Mouse (Mus musculus) urinary bladder, postnatal 10 days (tissue): ENCODE measurements around the gene Arvcf.
A peak's percentile ranks its signal among the peaks of the same experiment; 100 is the strongest.

Experiments used
- DNase-seq: peaks from one replicate; pipeline ENCODE4 v3.0.0; 2022; ENCODE audit warnings: low spot score

Arvcf gene

GRCm38 (mm10) chr16:18388583-18389435 is 40.8 kb downstream of the Arvcf start:
- DNase-seq = no peak

GRCm38 (mm10) chr16:18390399-18390798 is 42.4 kb downstream of the Arvcf start:
- DNase-seq = no peak

- no peak for DNase-seq
Measured at GRCm38 (mm10) chr16:18391127-18391526, 43.1 kb downstream of the Arvcf start.

- no peak for DNase-seq
Measured at GRCm38 (mm10) chr16:18391728-18392127, 43.7 kb downstream of the Arvcf start.

GRCm38 (mm10) chr16:18392469-18393426 is 44.8 kb downstream of the Arvcf start:
- peak; percentile 47 for DNase-seq

- DNase-seq = no peak
Measured at GRCm38 (mm10) chr16:18393595-18393994, 45.6 kb downstream of the Arvcf start.

GRCm38 (mm10) chr16:18394056-18394455 is 46.1 kb downstream of the Arvcf start:
- no peak for DNase-seq

GRCm38 (mm10) chr16:18394777-18395619 is 47.0 kb downstream of the Arvcf start:
- no peak for DNase-seq

GRCm38 (mm10) chr16:18395620-18396036 is 47.6 kb downstream of the Arvcf start:
- no peak for DNase-seq

- DNase-seq = no peak
Measured at GRCm38 (mm10) chr16:18396201-18396600, 48.2 kb downstream of the Arvcf start.

GRCm38 (mm10) chr16:18396791-18397621 is 49.0 kb downstream of the Arvcf start:
- DNase-seq = no peak

- no peak for DNase-seq
Measured at GRCm38 (mm10) chr16:18400028-18400427, 52.0 kb downstream of the Arvcf start.

GRCm38 (mm10) chr16:18400472-18401216 is 52.7 kb downstream of the Arvcf start:
- DNase-seq = no peak

GRCm38 (mm10) chr16:18403285-18403684 is 55.3 kb downstream of the Arvcf start:
- no peak for DNase-seq

- DNase-seq = no peak
Measured at GRCm38 (mm10) chr16:18405091-18405854, 57.3 kb downstream of the Arvcf start.

GRCm38 (mm10) chr16:18405876-18406275 is 57.9 kb downstream of the Arvcf start:
- no peak for DNase-seq

- DNase-seq = no peak
Measured at GRCm38 (mm10) chr16:18406293-18406692, 58.3 kb downstream of the Arvcf start.

GRCm38 (mm10) chr16:18407912-18408311 is 59.9 kb downstream of the Arvcf start:
- DNase-seq = no peak

- DNase-seq = no peak
Measured at GRCm38 (mm10) chr16:18409776-18410175, 61.8 kb downstream of the Arvcf start.
